Mouse (Mus musculus) ES-CJ7 (cell line): ENCODE data around the gene Gpr132.

Experiments
- DNase-seq: peaks from one replicate; pipeline ENCODE4 v3.0.0; 2011; ENCODE audit warnings: low read depth, low spot score

Gene Gpr132

DNA sequence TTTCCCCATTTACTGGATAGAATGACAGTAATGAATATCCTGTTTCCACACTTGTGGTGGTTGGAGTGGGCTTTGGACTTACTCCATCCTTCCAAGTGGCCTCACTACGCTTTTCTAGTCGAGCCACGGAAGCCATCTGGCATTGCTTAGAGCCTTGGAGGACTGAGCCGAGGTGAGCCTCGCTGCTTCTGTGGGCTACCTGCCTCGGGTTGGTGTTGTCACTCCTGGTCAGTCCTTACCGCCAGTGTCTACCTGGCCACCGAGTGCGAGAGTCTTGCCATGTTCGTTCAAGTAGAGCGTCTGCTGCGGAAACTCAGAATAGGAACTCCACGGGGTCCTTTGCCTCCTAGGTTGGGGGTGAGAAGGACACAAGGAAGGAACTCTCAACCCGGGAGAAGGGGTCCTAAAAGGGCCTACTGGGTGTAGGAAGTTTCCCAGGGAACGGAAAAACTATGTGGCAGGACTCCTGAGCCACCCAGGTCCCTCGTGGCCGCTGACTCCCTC, 9.1 kb upstream of the Gpr132 start:
- no peak for DNase-seq

- DNase-seq, result peak; percentile 81
Observed at GRCm38 (mm10) chr12:112876332-112877072, 8.5 kb upstream of the Gpr132 start.

DNA sequence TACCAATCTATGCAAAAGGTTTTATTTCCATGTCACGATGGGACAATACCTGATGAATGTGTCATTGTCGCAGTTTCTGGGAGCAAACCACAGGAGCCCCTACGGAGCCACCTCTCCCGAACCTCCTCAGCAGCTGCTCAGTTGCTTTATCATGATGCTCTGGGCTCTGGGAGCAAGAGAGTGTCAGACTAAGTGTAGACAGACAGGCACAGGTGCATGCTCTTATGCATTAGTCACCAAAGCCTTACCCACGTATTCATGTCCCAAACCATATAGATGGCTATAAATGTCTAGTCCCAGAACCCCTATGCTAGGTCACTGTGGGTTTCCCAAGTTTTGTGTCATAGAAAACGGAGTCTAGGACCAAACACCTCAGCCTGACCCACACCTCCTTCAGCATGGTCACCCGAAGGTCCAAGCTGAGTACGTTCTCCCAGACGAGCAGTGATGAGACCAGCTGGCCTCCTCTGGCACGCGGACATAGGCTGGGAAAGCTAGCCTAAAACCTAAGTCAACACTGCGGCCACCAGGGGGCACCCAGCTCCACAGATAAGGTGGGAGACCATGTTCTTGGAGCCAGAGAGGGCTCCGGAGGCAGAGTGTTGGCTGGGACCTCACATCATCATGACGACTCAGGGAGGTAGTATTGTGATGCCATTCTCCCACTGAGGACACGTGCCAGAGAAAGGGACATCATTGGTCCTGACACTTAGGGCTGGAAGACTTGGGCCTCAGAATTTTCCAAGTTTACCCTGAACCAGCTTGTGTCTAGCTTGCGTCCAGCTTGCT, 7.4 kb upstream of the Gpr132 start:
- DNase-seq, result peak; percentile 90

DNA sequence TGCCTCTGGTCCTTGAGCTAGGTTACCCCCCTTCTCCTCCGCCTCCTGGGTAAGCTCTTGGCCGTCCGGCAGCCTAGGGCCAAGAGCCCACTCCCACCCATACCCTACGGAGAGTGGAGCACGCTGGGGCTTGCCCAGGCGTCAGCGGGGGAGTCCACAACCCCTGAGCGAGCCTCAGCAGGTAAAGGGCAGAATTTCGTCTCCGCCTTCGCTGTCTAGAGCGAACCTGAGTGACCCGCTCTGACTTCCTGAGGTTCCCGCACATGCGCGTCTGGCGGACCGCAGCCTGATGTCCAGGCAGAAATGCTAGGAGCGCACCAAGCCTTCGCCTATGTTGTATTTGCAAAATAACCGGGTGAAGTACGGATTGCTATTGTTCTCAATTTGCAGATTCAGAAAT, 6.2 kb upstream of the Gpr132 start:
- DNase-seq, result no peak

- peak; percentile 85 for DNase-seq
Observed at GRCm38 (mm10) chr12:112873452-112874190, 5.6 kb upstream of the Gpr132 start.

DNA sequence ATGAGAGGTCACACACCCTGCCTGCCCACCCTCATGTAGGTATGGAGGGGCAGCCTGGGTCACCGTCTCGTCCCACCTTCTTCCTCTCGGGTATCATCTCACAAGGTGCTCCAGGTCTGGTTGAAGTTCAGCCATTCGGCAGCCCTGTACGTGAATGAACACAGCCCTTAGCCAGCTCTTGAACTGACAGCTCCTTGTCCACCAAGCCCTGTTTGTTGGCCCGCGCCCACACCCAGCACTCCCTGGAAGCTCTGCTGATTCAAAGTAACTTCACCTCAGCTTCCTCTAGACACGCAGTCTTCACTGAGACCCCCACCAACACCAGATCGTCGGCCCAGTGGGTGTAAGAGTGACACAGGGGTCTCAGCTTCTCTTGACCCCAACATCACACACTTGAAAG, 5.0 kb upstream of the Gpr132 start:
- no peak for DNase-seq

DNA sequence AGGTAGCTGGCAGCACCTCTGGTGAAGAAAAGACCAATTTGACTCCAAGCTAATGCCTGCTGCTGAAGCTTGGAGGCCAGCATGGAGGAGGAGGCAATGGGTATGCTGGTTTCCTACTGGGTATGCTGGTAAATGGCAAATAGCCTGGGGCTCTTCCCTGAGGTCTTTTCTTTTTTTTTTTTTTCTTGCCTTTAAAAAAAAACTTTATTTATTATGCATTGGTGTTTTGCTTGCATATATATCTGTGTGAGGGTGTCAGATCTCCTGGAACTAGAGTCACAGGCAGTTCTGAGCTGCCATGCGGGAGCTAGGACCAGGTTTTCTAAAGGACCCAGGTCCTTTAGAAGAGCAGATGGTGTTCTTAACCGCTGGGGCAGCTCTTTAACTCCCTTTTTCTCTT, 3.2 kb upstream of the Gpr132 start:
- no peak for DNase-seq

DNA sequence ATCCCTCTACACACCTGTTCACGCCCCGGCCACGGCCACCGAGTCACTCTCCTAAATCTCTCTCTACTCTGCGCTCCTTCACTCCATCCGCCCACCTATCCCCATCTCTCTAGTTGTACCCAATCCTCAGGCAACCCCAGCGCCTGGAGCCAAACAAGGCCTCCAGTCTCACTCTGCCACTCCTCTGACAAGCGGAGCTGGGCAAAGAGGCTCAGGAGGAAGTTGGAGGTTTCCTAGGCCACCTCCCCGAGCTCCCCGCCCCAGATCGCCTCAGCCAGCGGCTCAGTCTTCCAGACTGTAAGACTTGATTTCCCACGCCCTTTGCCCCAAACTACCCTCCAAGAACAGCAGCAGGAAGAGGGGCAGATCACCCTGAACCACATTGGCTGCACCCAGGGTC, 2.7 kb upstream of the Gpr132 start:
- peak; percentile 29 for DNase-seq

GRCm38 (mm10) chr12:112869783-112870204, 1.8 kb upstream of the Gpr132 start:
- DNase-seq, result no peak

GRCm38 (mm10) chr12:112867106-112867674, 838 bp downstream of the Gpr132 start:
- DNase-seq, result no peak

DNA sequence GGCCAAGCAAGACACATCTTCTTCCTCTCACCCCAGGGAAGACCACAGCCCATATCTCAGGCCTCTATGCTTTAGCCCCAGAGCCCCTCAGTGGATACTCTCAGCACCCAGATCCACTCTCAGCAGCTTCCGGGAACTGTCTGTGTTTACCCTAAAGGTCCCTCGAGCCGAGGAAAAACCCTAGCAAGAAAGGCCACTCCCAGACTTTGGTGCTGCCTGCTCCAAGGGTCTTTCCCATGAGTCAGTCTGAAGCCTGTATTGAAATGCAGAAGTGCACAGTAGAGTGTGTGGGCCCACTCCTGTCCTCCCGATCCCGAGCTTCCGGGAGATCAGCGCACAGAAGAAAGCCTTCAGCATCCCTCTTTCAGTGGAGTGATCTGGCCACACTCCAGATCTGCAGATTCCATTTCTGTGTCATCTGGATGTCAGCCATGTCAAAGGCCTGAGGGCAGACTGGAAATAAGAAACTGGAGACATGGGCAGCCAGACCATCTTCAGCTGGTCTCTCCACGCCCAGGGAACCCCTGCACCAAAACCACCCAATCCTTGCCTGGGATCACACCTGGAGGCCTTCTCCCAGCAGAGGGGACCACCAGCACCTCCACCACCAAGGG, 1.5 kb downstream of the Gpr132 start:
- DNase-seq, result no peak

- DNase-seq, result no peak
Observed at GRCm38 (mm10) chr12:112864804-112865203, 3.2 kb downstream of the Gpr132 start.

- DNase-seq, result no peak
Observed at GRCm38 (mm10) chr12:112861911-112862321, 6.1 kb downstream of the Gpr132 start.

DNA sequence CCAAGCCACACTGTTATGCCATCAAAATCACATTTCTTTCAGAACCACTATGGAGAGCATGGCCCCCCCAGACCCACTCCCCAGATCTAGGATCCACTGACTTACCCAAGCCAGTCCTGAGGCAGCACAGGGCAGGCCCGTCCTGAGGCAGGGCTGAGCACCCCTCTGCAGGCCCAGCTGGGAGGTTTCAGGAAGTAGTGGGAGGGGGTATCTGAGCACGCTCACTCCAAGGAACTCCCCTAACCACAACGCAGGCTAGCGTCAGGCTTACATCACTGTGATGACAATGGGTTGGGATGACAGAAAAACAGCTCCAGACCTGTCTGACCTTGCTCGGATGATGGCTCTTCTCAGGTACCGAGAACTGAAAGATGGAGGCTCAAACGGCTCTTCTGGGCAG, 7.3 kb downstream of the Gpr132 start:
- DNase-seq, result no peak

DNA sequence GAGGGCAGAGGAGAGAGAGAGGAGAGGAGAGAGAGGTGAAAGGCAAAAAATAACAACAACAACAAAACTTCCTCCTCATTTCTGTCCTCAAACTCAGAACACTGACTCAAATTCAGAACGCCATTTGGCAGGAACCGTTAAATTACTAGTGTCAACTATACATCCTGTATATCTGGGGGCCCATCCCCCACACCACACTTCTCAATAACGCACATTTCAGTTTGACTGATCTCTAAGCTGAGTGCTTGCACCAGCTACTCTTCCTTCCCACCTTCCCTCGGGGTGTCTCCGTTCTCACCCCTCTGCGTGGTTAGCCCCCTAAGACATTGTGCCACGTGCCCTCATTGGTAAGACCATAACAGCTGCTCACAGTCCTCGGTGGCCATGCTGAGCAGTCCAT, 8.1 kb downstream of the Gpr132 start:
- DNase-seq, result no peak

GRCm38 (mm10) chr12:112858581-112859336, 9.3 kb downstream of the Gpr132 start:
- DNase-seq, result no peak

DNA sequence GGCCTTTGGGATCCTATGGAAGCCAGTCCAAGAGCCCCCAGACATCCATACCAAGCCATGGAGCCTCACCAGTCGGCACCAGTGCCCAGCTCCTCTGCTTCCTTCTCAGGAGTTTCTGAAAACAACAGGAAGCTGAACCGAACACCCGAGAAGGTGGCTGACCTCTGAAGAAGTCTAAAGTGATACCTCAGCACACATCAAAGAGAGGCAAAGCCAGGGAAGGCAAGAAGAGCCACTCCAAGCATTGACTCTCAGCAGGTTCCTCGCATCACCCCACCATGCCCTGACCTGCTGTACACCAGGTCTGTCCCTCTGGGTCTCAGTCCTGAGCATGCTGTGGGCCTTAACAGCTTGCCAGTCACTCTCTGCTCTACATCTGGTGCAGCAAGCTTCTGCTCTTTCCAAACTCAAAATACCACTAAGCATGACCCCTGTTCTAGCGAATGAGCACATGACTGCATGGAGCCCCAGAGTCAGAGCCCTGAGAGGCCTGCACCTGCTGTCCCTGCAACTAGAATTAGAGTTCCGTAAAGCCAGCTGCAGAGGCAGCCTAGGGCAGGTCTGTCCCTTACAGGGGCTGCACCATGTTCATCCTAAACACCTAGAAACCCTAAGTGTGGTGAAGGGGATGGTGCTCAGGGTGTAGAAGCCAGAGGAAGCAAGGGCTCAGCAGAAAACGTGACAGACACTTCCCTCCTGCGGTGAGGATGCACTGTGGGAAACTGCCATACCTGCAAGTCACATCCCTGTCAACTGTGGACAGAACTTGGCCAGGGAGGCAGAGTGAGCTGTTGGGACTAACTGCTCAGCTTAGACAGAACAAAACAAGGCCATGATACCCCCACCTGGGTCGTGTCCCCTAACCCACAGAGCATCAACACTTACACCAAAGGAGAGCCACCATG, 10.8 kb downstream of the Gpr132 start:
- DNase-seq, result no peak

DNA sequence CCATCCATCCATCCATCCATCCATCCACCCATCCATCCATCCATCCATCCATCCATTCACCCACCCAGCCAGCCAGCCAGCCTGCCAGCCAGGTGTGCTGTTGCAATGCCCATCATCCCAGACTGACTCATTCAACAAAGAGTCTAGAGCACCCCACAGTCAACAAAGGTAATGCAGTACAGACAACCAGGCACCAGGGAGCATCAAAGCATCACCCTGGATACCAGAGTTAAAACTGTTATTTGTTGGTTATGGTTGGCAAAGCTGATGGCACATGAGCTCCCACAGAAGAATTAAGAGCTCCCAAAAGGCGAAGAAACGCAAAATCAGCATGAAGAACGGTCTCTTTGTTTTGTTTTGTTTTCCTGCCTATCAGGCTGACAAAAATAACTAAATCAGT, 11.7 kb downstream of the Gpr132 start:
- no peak for DNase-seq

- DNase-seq, result no peak
Observed at GRCm38 (mm10) chr12:112854610-112855333, 13.3 kb downstream of the Gpr132 start.
